Mouse (Mus musculus) megakaryocyte-erythroid progenitor cell, adult 5-6 weeks (primary cell): ENCODE data around the gene Olfr508. TPM values are rescaled to one million over a fixed set of nuclear protein-coding genes. Genes with fewer than 3 reads are reported as not detected.
"Not testable (repeated sequence)": the region's sequence is repeated elsewhere in the genome, so short reads cannot be mapped to it uniquely, and the experiment has no call there.

Source experiments
- ATAC-seq: replicated peaks from 2 replicates; pipeline ENCODE4 v1.8.0; 2016; ENCODE audit warnings: mild to moderate bottlenecking, inconsistent platforms; ENCODE audit not compliant: severe bottlenecking, poor library complexity, low FRiP score, low TSS enrichment
- total RNA-seq, 2 experiments: library from RNA; stranded (forward) in 1 of 2; stranded (reverse) in 1 of 2; fragments of 200-1000, 215-1000 nt in 1 of 2; fragments of >200 nt in 1 of 2; fragmentation: Nextera tagmentation in 1 of 2; gene quantifications; 2 replicates each; pipeline ENCODE4 v1.2.3; 2014 to 2017

Gene Olfr508
- total RNA-seq (2014; fragmentation: Nextera tagmentation) (not detected in 2 replicates), total RNA-seq (2017) (not detected in 2 replicates)

- no peak for ATAC-seq
These were observed at the start of gene Olfr508 for GRCm38 (mm10) chr7:108629694-108630093. Gene Olfr508, plus strand, starts transcription at chr7:108629994.

- no peak for ATAC-seq
These were observed 40.0 kb upstream of the Olfr508 start for GRCm38 (mm10) chr7:108589797-108590196.

DNA sequence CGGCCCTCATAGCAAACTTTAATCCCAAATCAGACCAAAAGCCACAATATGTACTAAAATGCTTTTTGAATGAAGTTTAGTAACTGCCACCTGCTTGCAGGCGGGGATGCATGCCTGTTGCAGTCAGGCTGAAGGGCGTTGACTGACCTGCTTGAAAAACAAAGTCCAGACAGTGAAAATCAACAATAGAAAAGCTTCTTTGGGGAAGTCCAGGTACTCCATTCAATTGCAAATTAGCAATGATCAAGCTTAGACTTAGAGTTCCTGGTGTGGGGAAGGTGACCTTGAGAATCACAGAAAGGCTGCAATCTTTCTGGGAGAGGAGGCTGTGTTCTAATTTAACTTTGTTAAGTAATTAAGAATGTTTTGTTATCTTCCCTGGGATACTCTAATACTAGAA lies 27.9 kb upstream of the Olfr508 start:
- ATAC-seq, result not testable (repeated sequence)

- no peak for ATAC-seq
These were observed 19.3 kb upstream of the Olfr508 start, which contains the start of gene Olfr506 for GRCm38 (mm10) chr7:108610487-108610886. Gene Olfr506, plus strand, starts transcription at chr7:108610787.

GRCm38 (mm10) chr7:108614110-108614509 lies 15.7 kb upstream of the Olfr508 start:
- ATAC-seq, result no peak

GRCm38 (mm10) chr7:108616781-108617180 lies 13.0 kb upstream of the Olfr508 start:
- ATAC-seq, result not testable (repeated sequence)

GRCm38 (mm10) chr7:108621514-108621913 lies 8.3 kb upstream of the Olfr508 start, which contains the start of gene Olfr507:
Gene Olfr507, plus strand, starts transcription at chr7:108621814.
- no peak for ATAC-seq

DNA sequence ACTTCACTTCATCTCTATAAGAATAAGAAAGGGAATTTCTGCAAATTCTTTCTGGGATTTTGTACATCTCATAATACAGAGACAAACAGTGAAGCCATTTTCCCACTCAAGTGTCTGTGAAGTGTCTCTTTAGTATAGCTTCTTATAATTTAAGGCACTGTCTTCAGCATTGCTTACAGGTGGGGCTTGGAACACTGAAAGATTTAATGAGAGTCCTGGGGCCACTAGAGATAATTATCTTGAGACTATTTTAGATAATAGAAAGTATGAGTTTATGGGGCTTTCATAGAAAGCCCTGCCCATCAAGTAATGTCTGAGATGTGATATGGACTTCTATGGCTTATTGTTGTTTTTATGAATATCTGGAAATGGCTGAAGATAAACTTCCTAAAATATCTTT lies 22.0 kb downstream of the Olfr508 start, which contains the start of gene Olfr509:
TSS of gene Olfr509 (minus strand) at position 101 of the 400 bp plus-strand sequence.
- no peak for ATAC-seq

GRCm38 (mm10) chr7:108662419-108662818 lies 32.6 kb downstream of the Olfr508 start:
- ATAC-seq, result no peak

DNA sequence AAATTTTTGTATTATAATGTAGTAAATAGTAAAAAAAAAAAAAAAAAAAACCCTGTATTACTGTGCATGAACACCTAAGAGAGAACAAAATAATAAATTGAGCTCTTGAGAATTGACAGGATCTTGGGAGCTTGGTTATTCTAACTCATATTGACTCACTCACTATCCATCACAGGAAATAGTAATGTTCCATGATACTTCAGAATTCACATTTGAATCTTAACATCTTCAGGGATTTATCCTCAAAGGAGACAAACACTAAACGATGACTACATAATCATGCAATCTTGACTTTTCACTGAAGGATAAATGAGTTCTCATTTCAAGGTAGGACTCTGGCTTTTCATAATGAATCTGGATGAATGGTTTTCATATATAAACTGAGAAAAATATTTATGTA lies 36.3 kb downstream of the Olfr508 start, which contains the start of gene Olfr510:
TSS of gene Olfr510 (plus strand) at position 301 of the 400 bp plus-strand sequence.
- ATAC-seq, result no peak

GRCm38 (mm10) chr7:108671058-108671457 lies 41.3 kb downstream of the Olfr508 start:
- no peak for ATAC-seq

DNA sequence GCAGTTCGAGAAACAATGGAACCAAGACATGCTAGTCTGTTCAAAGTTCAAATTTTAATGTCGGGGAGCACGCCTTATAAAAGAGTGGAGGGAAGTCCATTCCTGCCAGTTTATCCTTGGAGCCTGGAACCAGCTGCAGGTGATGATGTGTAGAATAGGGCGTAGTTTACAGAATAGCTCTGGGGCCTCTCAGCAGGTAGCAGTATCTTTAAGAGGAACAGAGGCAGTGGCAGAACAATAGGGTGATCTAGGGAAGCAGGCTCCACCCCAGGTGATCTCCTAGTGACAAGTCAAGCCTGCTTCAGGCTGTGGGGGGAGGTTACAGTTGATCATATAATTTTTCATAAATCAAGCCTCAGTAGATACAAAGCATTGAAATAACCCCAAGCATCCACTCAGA lies 49.1 kb downstream of the Olfr508 start:
- ATAC-seq, result no peak

Other genes with a start within 250 kb of the Olfr508 start
- gene Olfr495, start 236.8 kb upstream of the Olfr508 start, total RNA-seq (2014; fragmentation: Nextera tagmentation), result not detected in 2 replicates
- gene Olfr495, start 236.8 kb upstream of the Olfr508 start, total RNA-seq (2017), result not detected in 2 replicates
- not detected in 2 replicates for gene Olfr497, start 209.6 kb upstream of the Olfr508 start, total RNA-seq (2014; fragmentation: Nextera tagmentation)
- not detected in 2 replicates for gene Olfr497, start 209.6 kb upstream of the Olfr508 start, total RNA-seq (2017)
- gene Olfr498, start 164.7 kb upstream of the Olfr508 start, total RNA-seq (2014; fragmentation: Nextera tagmentation), result not detected in 2 replicates
- not detected in 2 replicates for gene Olfr498, start 164.7 kb upstream of the Olfr508 start, total RNA-seq (2017)
- not detected in 2 replicates for gene Olfr502, start 104.9 kb upstream of the Olfr508 start, total RNA-seq (2014; fragmentation: Nextera tagmentation)
- gene Olfr502, start 104.9 kb upstream of the Olfr508 start, total RNA-seq (2017), result not detected in 2 replicates
- gene Olfr503, start 85.5 kb upstream of the Olfr508 start, total RNA-seq (2014; fragmentation: Nextera tagmentation), result not detected in 2 replicates
- not detected in 2 replicates for gene Olfr503, start 85.5 kb upstream of the Olfr508 start, total RNA-seq (2017)
- not detected in 2 replicates for gene Olfr504, start 64.2 kb upstream of the Olfr508 start, total RNA-seq (2014; fragmentation: Nextera tagmentation)
- gene Olfr504, start 64.2 kb upstream of the Olfr508 start, total RNA-seq (2017), result not detected in 2 replicates
- gene Olfr506, start 19.2 kb upstream of the Olfr508 start, total RNA-seq (2014; fragmentation: Nextera tagmentation), result not detected in 2 replicates
- gene Olfr506, start 19.2 kb upstream of the Olfr508 start, total RNA-seq (2017), result not detected in 2 replicates
- gene Olfr507, start 8.2 kb upstream of the Olfr508 start, total RNA-seq (2014; fragmentation: Nextera tagmentation), result not detected in 2 replicates
- not detected in 2 replicates for gene Olfr507, start 8.2 kb upstream of the Olfr508 start, total RNA-seq (2017)
- gene Olfr509, start 21.9 kb downstream of the Olfr508 start, total RNA-seq (2014; fragmentation: Nextera tagmentation), result not detected in 2 replicates
- gene Olfr509, start 21.9 kb downstream of the Olfr508 start, total RNA-seq (2017), result not detected in 2 replicates
- gene Olfr510, start 36.4 kb downstream of the Olfr508 start, total RNA-seq (2014; fragmentation: Nextera tagmentation), result not detected in 2 replicates
- not detected in 2 replicates for gene Olfr510, start 36.4 kb downstream of the Olfr508 start, total RNA-seq (2017)
- not detected in 2 replicates for gene Olfr512, start 83.3 kb downstream of the Olfr508 start, total RNA-seq (2014; fragmentation: Nextera tagmentation)
- gene Olfr512, start 83.3 kb downstream of the Olfr508 start, total RNA-seq (2017), result not detected in 2 replicates
- gene Olfr513, start 121.0 kb downstream of the Olfr508 start, total RNA-seq (2014; fragmentation: Nextera tagmentation), result not detected in 2 replicates
- gene Olfr513, start 121.0 kb downstream of the Olfr508 start, total RNA-seq (2017), result not detected in 2 replicates
- not detected in 2 replicates for gene Olfr514, start 196.0 kb downstream of the Olfr508 start, total RNA-seq (2014; fragmentation: Nextera tagmentation)
- not detected in 2 replicates for gene Olfr514, start 196.0 kb downstream of the Olfr508 start, total RNA-seq (2017)
- not detected in 2 replicates for gene Olfr516, start 220.5 kb downstream of the Olfr508 start, total RNA-seq (2014; fragmentation: Nextera tagmentation)
- not detected in 2 replicates for gene Olfr516, start 220.5 kb downstream of the Olfr508 start, total RNA-seq (2017)
- not detected in 2 replicates for gene Olfr517, start 242.4 kb downstream of the Olfr508 start, total RNA-seq (2014; fragmentation: Nextera tagmentation)
- gene Olfr517, start 242.4 kb downstream of the Olfr508 start, total RNA-seq (2017), result not detected in 2 replicates